Mouse (Mus musculus) midbrain, embryonic 13.5 days (tissue): Measurements from ENCODE around the gene Dcaf11. TPM values are rescaled to one million over a fixed set of nuclear protein-coding genes. Genes with fewer than 3 reads are reported as not detected.

ENCODE experiments used
- ATAC-seq: fragments of 200-750 bp; cut with Nextera tagmentation; 2 replicates; pipeline ENCODE4 v1.8.0; 2017; ENCODE audit warnings: mild to moderate bottlenecking, moderate TSS enrichment, moderate library complexity
- H3K27ac ChIP-seq: fragments of 300-500 bp; sonication (generic); 2 replicates; pipeline ENCODE4 v1.5.1; 2015; ENCODE audit warnings: inconsistent platforms, mild to moderate bottlenecking, moderate library complexity
- H3K27me3 ChIP-seq: fragments of 300-500 bp; sonication (generic); 2 replicates; pipeline ENCODE4 v1.6.1; 2015; ENCODE audit warnings: mild to moderate bottlenecking, inconsistent platforms
- H3K36me3 ChIP-seq: fragments of 300-500 bp; sonication (generic); 2 replicates; pipeline ENCODE4 v1.6.1; 2015; ENCODE audit warnings: mild to moderate bottlenecking, inconsistent platforms
- H3K4me1 ChIP-seq: fragments of 300-500 bp; sonication (generic); replicated peaks from 2 replicates; pipeline ENCODE4 v1.6.1; 2015; ENCODE audit warnings: inconsistent platforms
- H3K4me2 ChIP-seq: fragments of 300-500 bp; sonication (generic); replicated peaks from 2 replicates; pipeline ENCODE4 v1.6.1; 2015; ENCODE audit warnings: moderate library complexity, mild to moderate bottlenecking, inconsistent platforms
- H3K4me3 ChIP-seq: fragments of 300-500 bp; sonication (generic); replicated peaks from 2 replicates; pipeline ENCODE4 v1.5.1; 2015; ENCODE audit warnings: mild to moderate bottlenecking, inconsistent platforms
- H3K9ac ChIP-seq: fragments of 300-500 bp; sonication (generic); replicated peaks from 2 replicates; pipeline ENCODE4 v1.6.1; 2015; ENCODE audit warnings: mild to moderate bottlenecking, inconsistent platforms
- H3K9me3 ChIP-seq: fragments of 300-500 bp; sonication (generic); 2 replicates; pipeline ENCODE4 v1.6.1; 2016; ENCODE audit warnings: mild to moderate bottlenecking, inconsistent platforms
- WGBS: fragments of 180-500 bp; shearing (Covaris S2); methylation state at CpG from one replicate; pipeline ENCODE4 v1.1.7; 2015; 5-methylcytosine and 5-hydroxymethylcytosine counted together
- polyA plus RNA-seq: library from polyadenylated mRNA; unstranded; fragments of >200 nt; fragmentation: Nextera tagmentation; extraction: Ambion mirVana; gene quantifications from 2 replicates; pipeline ENCODE4 v1.2.1, GENCODE M21; 2015

The Dcaf11 gene
- polyA plus RNA-seq, 1 experiment from 2014 or later = 134 TPM

DNA sequence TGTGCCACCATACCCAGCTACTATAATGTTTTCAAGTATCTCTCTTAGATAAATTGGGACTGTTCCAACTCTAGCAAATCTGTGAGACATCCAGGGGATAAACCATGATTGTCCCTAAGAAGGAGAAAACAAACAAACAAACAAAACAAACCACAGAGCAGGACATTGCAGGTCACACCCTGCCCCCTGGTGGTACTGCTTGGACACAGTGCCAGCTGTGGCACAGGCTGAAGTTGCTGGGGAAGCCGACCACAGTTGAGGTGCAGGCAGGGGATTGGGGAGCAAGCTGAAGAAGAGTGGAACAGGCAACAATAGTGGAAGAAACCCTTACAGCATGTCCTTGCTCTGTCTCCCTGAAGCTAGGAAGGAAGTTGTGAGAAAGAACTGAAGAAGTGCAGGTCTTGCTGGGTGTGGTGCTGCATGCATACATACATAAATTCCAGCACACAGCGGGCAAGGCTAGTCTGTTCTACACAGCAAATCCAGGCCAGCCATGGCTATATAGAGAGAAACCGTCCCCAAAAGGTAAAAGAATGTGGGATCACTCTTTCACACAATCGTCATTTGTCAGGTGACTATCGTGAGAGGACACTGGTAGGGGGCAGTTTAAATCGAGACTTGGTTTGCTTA is 23.6 kb upstream of the Dcaf11 start:
- no peak overlapping the region for H3K27ac ChIP-seq
- H3K9ac ChIP-seq = no peak overlapping the region
- no peak overlapping the region for H3K4me2 ChIP-seq
- ATAC-seq = no peak
- WGBS = 60% methylated on average over 6 of the region's 6 CpGs
- H3K4me1 ChIP-seq = peaks cover 17% of the 10 kb centered on the region
- no peak overlapping the region for H3K4me3 ChIP-seq
- H3K36me3 ChIP-seq = no peaks in the 10 kb centered on the region
- no peaks in the 10 kb centered on the region for H3K27me3 ChIP-seq
- no peaks in the 10 kb centered on the region for H3K9me3 ChIP-seq

DNA sequence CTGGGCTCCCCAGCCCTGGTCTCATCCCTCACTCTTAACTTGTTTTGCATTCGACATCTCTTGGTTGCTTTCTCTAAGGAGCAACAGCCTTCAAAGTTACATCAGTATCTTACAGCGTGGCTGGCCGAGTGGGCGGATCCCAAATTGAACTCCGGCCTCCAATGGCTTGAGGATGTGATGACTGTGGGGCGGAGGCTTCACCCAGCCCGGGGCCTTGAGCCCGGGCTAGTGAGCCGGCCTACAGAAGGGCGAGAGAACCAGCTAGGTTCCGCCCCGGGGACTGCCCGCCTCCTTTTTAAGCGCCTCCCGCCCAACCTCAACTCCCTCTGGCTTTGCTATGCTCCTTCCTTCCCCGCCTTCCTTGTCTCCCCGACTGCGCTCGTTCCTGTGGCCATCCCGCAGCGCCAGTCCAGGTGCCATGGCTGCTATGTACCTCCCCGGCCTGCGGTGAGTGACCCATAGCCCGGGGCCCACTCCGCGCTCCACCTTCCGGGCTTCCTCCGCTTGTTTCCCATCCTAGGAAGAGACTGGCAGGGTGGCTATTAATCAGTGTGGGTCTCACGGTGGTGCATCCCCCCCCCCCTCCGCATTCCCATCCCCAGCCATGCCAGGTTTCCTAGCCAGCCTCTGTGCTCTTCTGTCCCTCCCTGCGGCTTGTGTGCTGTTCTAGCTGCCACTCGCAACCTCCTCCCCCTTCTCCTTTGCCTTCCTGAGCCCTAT is 19.6 kb upstream of the Dcaf11 start, which contains the start of gene Pck2:
TSS of gene Pck2 (plus strand) at position 200 of the 720 bp plus-strand sequence.
- H3K27ac ChIP-seq = peak within 1 kb of the TSS; percentile 87
- H3K4me1 ChIP-seq = peaks cover 26% of the 10 kb centered on the region
- peak within 1 kb of the TSS; percentile 89 for H3K4me2 ChIP-seq
- peak; percentile 85 for ATAC-seq
- H3K9me3 ChIP-seq = no peaks in the 10 kb centered on the region
- H3K9ac ChIP-seq = peak within 1 kb of the TSS; percentile 86
- under 1% methylated on average over 32 of the region's 32 CpGs for WGBS
- peak within 1 kb of the TSS; percentile 58 for H3K4me3 ChIP-seq
- peaks cover 12% of the 10 kb centered on the region for H3K36me3 ChIP-seq
- no peaks in the 10 kb centered on the region for H3K27me3 ChIP-seq

DNA sequence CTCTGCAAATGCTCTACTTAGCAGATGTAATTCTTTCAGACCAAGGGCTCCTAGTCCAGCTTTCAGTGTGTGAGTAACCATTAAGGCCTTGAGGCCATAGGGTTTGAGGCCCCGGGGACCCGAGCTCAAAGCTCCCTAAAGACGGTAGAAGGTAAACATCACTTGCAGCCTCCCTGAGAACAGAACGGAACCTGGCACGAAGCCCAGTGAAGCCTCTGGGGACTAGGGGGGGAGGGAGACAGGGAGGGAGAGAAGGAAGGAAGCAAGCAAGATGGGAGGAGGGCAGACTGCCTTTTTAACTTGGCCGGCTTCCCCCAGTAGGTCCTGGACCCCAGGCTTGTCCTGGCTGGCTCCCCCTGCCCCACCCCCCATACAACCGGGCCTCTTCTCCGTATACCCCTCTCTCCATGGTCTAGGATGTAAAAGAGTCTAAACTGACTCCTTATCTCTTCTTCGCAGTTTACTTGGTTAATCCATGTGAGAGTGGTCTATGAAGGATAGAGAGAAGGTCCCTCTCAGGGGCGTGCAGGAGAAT is 19.0 kb upstream of the Dcaf11 start:
- Histone ChIP-seq H3K4me3 (peak overlapping the region; percentile 58), H3K4me2 (peak overlapping the region; percentile 89), H3K27me3 (no peaks in the 10 kb centered on the region), H3K27ac (peak overlapping the region; percentile 87), H3K36me3 (peaks cover 16% of the 10 kb centered on the region), H3K9ac (peak overlapping the region; percentile 86), H3K4me1 (peaks cover 26% of the 10 kb centered on the region), H3K9me3 (no peaks in the 10 kb centered on the region)
- peak; percentile 65 for ATAC-seq
- 4% methylated on average over 10 of the region's 10 CpGs for WGBS

DNA sequence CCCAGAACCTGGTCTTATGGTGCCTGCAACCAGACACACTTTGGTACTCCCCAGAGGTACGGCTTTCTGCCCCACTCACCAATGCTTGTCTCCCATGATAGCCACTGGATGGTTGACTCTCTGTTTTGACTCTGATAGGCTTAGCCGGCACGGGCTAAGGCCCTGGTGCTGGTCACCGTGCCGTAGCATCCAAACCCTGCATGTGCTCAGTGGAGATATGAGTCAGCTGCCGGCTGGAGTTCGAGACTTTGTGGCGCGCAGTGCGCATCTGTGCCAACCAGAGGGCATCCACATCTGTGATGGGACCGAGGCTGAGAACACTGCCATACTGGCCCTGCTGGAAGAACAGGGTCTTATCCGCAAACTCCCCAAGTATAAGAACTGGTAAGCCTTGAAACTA is 17.5 kb upstream of the Dcaf11 start:
- H3K9me3 ChIP-seq = no peaks in the 10 kb centered on the region
- peaks cover 26% of the 10 kb centered on the region for H3K36me3 ChIP-seq
- H3K27ac ChIP-seq = no peak overlapping the region
- no peaks in the 10 kb centered on the region for H3K27me3 ChIP-seq
- H3K4me3 ChIP-seq = no peak overlapping the region
- no peak overlapping the region for H3K4me2 ChIP-seq
- H3K9ac ChIP-seq = no peak overlapping the region
- H3K4me1 ChIP-seq = peaks cover 26% of the 10 kb centered on the region
- 97% methylated on average over 12 of the region's 12 CpGs for WGBS
- ATAC-seq = no peak

DNA sequence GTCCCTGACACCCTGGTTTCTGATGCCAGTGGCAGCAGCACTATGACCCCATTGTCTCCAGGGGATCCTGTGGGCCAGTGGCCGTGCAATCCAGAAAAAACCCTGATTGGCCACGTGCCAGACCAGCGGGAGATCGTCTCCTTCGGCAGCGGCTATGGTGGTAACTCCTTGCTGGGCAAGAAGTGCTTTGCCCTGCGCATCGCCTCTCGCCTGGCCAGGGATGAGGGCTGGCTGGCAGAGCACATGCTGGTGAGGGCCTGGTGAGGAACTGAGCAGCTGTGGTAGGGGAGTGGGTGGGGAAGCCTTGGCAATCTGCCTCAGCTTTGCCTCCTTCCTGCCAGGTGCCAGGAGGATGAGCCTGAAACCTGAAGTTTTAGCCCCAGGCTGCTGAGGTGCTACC is 15.5 kb upstream of the Dcaf11 start:
- Histone ChIP-seq H3K4me1 (peaks cover 26% of the 10 kb centered on the region), H3K4me2 (no peak overlapping the region), H3K36me3 (peaks cover 44% of the 10 kb centered on the region), H3K9ac (peak overlapping the region; percentile 8; the same call in 1 of the 2 replicates), H3K9me3 (no peaks in the 10 kb centered on the region), H3K27ac (no peak overlapping the region), H3K27me3 (no peaks in the 10 kb centered on the region), H3K4me3 (no peak overlapping the region)
- WGBS = 84% methylated on average over 9 of the region's 9 CpGs
- ATAC-seq = no peak

DNA sequence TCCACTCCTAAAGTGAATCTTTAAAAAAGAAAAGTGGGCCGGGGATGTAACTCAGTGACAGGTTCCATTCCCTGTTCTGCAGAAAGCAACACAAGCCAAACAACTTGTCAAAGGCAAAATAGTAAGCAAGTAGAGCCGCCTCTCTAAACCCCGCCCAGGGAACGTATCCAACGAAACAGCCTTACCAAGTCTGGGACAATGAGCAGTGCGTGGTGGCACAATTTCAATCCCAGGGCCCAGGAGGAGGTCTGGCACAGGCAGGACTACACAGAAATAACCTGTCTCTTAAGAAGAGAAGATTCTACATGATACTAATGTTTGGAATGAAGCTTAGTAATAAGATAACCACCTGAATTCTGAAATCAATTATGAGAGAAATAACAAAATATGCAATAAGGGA is 9.6 kb upstream of the Dcaf11 start:
- H3K9ac ChIP-seq = no peak overlapping the region
- H3K4me2 ChIP-seq = no peak overlapping the region
- H3K27me3 ChIP-seq = no peaks in the 10 kb centered on the region
- WGBS = 85% methylated on average over 6 of the region's 6 CpGs
- no peak for ATAC-seq
- no peaks in the 10 kb centered on the region for H3K9me3 ChIP-seq
- H3K4me3 ChIP-seq = no peak overlapping the region
- no peak overlapping the region for H3K27ac ChIP-seq
- no peaks in the 10 kb centered on the region for H3K4me1 ChIP-seq
- H3K36me3 ChIP-seq = peaks cover 32% of the 10 kb centered on the region

DNA sequence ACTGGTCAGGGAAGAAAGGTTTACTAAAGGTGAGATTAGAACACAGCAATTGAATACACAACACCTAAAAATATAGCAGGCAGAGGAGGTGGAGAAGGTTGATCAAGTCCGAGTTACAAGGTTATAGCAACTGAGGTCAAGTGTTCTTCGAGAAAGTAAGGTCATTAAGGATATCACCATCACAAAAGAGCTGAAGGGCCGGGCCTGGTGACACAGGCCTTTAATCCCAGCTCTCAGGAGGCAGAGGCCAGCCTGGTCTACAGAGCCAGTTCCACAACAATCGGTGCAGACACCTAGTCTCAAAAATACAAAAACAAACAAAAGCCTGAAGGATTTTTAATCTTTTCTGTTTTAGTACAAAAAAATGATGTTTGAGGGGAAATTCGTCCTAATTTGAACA is 8.5 kb upstream of the Dcaf11 start:
- Histone ChIP-seq H3K9ac (no peak overlapping the region), H3K4me3 (no peak overlapping the region), H3K27me3 (no peaks in the 10 kb centered on the region), H3K9me3 (no peaks in the 10 kb centered on the region), H3K4me2 (no peak overlapping the region), H3K4me1 (no peaks in the 10 kb centered on the region), H3K27ac (no peak overlapping the region), H3K36me3 (peaks cover 24% of the 10 kb centered on the region)
- 69% methylated on average over 5 of the region's 5 CpGs for WGBS
- no peak for ATAC-seq

DNA sequence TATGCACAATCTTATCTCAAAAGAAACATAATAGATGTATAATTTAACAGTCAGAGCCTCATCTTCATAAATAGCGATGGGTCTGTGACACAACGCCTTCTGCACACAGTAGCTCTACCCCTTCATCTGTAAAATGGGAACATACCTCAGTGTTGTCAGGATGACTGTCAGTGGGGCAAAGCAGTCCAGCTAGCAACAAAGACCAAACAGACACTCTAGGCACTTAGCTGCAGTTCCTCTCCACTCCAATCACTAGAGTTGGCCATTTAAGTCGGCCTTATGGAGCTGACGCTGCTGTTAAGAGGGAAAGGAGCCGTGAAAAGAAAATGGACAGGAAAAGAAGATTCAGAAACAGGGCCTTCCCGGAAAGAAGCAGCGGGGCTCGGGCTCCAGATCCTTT is 8.0 kb upstream of the Dcaf11 start:
- no peak overlapping the region for H3K4me2 ChIP-seq
- no peak overlapping the region for H3K4me3 ChIP-seq
- no peak overlapping the region for H3K27ac ChIP-seq
- H3K4me1 ChIP-seq = no peaks in the 10 kb centered on the region
- peaks cover 22% of the 10 kb centered on the region for H3K36me3 ChIP-seq
- H3K27me3 ChIP-seq = no peaks in the 10 kb centered on the region
- WGBS = 92% methylated on average over 8 of the region's 8 CpGs
- no peak overlapping the region for H3K9ac ChIP-seq
- no peaks in the 10 kb centered on the region for H3K9me3 ChIP-seq
- ATAC-seq = no peak

DNA sequence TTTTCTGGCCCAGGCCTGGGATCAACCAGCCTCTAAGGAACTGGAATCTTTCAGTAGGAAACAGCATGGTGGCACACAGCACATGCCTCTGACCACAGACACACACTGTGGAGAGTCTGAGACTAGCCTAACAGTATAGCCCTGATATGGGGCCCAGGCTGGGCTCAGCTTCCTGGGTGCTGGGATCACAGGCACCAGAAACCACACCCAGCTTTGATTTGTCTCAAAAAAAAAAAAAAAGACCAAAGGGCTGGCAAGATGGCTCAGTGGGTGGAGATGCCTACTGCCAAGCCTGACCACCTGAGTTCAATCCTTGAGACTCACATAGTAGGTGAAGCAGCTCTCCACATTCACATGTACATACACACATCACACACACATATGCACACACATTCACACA is 5.2 kb upstream of the Dcaf11 start:
- peaks cover 7% of the 10 kb centered on the region for H3K4me1 ChIP-seq
- H3K9ac ChIP-seq = no peak overlapping the region
- no peaks in the 10 kb centered on the region for H3K9me3 ChIP-seq
- no peaks in the 10 kb centered on the region for H3K27me3 ChIP-seq
- no peak overlapping the region for H3K27ac ChIP-seq
- no peak overlapping the region for H3K4me3 ChIP-seq
- H3K4me2 ChIP-seq = no peak overlapping the region
- no peak for ATAC-seq
- H3K36me3 ChIP-seq = no peaks in the 10 kb centered on the region

DNA sequence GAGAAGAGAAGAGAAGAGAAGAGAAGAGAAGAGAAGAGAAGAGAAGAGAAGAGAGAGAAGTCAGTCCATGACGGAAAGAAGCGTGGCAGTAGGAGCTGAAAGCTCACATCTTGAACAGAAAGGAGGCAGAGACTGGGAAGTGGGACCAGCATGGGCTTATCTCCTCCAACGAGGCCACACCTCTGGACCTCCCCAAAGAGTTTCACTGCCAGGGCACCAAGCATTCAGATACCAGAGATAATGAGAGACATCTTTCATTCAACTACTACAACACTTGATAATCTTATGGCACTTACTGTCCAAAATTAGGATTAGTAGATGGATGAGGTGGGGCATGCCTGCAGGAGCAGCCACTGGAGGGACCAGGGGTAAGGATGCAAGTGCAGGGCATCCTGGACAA is 4.0 kb upstream of the Dcaf11 start:
- ATAC-seq = no peak
- WGBS = 81% methylated on average over 3 of the region's 3 CpGs

DNA sequence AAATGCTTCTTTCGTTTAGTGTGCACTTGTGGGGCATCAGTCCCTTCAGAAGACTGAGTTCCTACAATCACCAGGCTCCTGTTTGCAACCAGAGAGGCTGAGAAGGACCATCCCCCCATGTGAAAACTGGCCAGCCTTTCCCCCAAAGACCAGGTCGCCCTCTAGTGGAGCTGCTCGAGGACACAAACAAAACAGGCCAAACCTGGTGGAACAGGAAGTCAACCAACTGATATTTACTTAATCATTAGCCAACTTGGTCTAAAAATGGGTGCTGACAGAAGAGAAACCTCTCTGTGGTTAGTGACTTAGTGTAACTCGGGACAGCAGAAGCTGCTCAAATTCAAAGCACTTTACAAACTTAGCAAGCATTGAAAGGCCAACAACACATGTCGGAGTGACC is 2.8 kb upstream of the Dcaf11 start:
- Histone ChIP-seq H3K9me3 (no peaks in the 10 kb centered on the region), H3K27me3 (no peaks in the 10 kb centered on the region), H3K4me1 (peaks cover 18% of the 10 kb centered on the region), H3K27ac (no peak overlapping the region), H3K4me2 (no peak overlapping the region), H3K36me3 (no peaks in the 10 kb centered on the region), H3K4me3 (no peak overlapping the region), H3K9ac (no peak overlapping the region)
- ATAC-seq = no peak
- WGBS = 29% methylated on average over 5 of the region's 5 CpGs

More for the DNA sequence above, 4.0 kb upstream of the Dcaf11 start:
- Histone ChIP-seq H3K36me3 (no peaks in the 10 kb centered on the region), H3K4me2 (no peak overlapping the region), H3K27me3 (no peaks in the 10 kb centered on the region), H3K4me3 (no peak overlapping the region), H3K4me1 (peaks cover 7% of the 10 kb centered on the region), H3K9ac (no peak overlapping the region), H3K9me3 (no peaks in the 10 kb centered on the region), H3K27ac (no peak overlapping the region)

DNA sequence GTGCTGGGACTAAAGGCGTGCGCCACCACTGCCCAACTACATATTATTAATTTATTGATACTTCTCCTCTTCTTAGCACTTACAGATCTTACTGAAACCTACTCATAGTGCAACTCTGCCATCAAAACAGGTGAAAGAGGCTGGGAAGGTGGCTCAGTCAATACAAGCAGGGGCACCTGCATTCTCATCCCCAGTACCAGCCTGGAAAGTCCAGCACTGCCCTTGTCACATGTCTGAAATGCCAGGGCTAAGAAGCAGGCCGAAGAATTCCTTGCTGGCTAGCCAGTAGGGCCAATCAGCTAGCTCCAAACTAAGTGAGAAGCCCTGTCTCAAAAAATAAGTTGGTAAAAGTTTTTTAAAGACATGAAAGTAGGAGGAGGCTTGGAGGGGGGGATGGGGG is 2.2 kb upstream of the Dcaf11 start:
- Histone ChIP-seq H3K4me1 (peaks cover 23% of the 10 kb centered on the region), H3K9ac (no peak overlapping the region), H3K36me3 (0 out of 2 replicates have a peak, but pooled peaks cover under 1% of the 10 kb centered on the region), H3K9me3 (no peaks in the 10 kb centered on the region), H3K4me3 (no peak overlapping the region), H3K4me2 (no peak overlapping the region), H3K27ac (no peak overlapping the region), H3K27me3 (no peaks in the 10 kb centered on the region)
- no peak for ATAC-seq
- WGBS = 90% methylated on average over 3 of the region's 3 CpGs
